Mouse (Mus musculus) c-Kit-positive CD71-positive TER-119-positive erythroid progenitor cells, embryonic 14.5 days (primary cell): ENCODE results near the gene Rab3a.

Source experiments
- DNase-seq: peaks from one replicate; pipeline ENCODE4 v3.0.0-alpha.2; 2013; ENCODE audit warnings: low spot score

Gene Rab3a

DNA sequence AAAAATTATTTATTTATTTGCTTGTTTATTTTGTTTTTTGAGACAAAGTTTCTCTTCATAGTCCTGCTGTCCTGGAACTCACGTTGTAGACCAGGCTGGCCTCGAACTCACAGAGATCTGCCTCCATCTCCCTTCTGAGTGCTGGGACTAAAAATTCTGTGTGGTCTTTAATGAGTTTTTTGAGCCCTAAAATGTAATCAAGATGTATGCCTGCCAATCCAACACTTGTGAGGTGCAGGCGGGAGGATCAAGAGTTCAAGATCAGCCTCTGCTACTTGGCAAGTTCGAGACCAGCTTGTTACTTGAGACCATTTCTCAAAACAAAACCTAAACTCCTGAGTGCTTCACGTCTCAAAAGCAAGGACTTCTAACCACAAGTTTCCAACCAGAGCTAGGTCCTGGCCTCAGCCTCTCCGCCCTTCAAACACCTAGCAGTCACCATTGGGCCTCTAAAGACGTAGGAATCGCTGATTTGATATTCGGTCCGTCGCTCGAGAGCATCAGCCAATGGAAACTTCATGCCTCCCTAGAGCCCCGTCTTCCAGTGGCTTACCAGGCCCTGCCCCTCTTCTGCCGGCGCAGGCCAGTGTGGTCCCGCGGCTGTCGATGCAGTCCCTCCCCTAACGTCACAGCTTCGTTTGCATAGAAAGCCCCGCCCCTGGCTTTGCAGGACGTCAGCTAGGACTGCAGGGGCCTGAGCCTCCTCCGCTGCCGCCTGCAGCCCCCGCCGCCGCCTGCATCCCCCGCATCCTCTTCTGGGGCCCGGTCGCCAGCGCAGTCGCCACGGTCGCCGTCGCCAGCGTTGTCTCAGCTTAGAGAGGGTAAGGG lies at the start of gene Rab3a:
Gene Rab3a, plus strand, starts transcription at position 637 of the 828 bp plus-strand sequence.
- DNase-seq = peak; percentile 96

GRCm38 (mm10) chr8:70708281-70708680 lies 46.2 kb upstream of the Rab3a start:
- DNase-seq = no peak

DNA sequence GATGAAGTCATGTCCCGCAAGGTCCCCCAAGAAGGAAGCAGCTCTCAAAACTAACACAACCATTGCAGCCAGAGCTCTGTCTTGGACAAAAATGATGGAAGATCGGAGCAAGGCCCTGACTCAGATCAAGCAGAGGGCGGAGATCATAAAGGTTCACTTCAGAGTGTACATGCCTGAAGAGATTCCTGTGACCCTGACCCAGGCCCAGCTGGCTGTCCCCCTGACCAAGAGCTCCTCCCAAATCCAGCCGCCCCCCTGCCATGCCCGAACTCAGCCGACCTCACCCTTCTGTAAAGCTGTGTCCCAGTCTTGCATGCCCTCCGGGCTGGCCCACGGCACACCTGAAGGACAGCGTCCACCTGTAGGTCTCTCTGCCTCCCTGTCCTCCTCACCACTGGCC lies 44.7 kb upstream of the Rab3a start:
- no peak for DNase-seq

- no peak for DNase-seq
These were observed 44.2 kb upstream of the Rab3a start for GRCm38 (mm10) chr8:70710296-70710695.

- DNase-seq = no peak
These were observed 43.4 kb upstream of the Rab3a start for GRCm38 (mm10) chr8:70711041-70711440.

GRCm38 (mm10) chr8:70713991-70714390 lies 40.5 kb upstream of the Rab3a start:
- DNase-seq = no peak

GRCm38 (mm10) chr8:70715086-70715485 lies 39.4 kb upstream of the Rab3a start:
- no peak for DNase-seq

DNA sequence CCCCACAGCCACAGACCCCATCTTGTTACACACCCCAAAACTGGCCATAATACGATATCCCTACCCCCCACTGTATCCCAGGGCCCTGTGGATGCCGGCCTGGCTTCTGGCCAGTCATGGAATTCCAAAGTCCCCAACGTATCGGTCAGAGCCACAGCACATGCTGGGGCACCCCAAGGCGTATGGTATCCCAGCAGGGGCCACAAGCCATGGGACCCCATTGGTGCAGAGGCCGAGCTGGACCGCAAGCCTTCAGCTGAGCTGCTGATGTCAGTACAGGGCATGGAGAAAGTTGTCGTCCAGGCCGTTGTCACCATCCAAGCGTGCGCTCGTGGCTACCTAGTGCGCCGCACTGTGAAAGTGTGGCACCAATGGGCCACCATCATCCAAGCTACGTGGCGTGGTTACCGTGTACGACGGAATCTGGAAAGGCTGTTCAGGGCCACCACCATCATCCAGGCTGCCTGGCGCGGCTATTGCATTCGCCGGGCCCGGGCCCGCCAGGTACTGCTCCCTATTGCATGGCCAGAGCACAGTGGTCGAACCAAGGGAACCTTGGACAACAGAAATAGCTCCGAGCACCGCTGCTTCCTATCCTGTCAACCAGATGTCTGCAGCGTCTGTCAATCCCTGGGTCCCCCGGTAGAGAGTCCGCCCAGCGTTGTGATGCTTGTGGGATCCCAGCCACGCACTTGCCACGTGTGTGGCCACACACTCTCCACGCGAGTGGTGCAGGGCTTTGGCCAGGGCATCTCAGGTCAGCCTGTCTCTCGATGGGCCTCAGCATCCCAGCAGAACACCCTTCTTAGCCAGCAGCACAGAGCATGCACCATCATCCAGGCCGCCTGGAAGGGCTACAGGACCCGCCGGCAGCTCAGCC lies 37.7 kb upstream of the Rab3a start:
- DNase-seq = no peak

DNA sequence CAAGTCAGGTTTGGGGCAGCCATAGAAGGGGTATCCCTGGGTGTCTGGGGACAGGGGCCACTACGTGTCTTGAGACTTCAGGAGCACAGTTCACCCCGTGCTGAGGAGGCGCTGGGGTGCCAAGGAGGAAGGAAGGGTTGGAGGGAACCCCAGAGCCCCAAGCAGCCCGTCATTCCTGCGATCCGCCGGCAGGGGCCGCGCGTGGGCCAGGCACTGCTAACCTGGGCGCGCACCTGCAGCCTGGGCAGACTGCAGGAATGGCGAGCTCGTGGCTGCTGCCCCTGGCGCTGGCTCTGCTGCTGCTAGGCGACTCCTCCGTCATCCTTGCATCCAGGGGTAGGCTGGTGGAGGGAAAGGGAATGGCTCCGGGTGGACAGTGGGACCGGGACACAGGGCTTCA lies 36.2 kb upstream of the Rab3a start, which contains the start of gene Gm3336:
Gene Gm3336, plus strand, starts transcription at position 247 of the 400 bp plus-strand sequence.
- no peak for DNase-seq

DNA sequence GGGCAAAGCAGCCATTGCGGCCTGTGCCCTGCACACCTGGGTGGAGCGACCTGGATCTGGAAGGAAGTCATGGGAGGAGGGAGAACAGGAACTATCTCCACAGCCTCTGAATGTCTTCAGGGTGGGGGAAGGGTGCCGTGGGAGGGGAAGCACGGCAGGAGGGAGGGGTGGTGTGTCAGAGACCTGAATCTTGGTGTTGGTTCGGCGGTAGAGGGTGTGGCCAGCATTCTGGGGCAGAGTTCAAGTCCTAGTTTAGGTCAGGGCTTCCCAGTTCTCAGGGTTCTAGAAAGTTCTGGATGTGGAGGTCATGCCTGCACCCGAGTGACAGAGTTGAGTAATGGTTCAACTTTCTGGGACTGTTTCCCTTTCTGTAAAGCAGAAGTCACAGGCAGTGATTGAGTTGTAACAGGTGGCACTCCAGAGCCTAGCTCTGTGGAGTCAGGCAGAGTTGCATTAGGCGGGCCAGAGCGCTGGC lies 34.6 kb upstream of the Rab3a start:
- no peak for DNase-seq

DNA sequence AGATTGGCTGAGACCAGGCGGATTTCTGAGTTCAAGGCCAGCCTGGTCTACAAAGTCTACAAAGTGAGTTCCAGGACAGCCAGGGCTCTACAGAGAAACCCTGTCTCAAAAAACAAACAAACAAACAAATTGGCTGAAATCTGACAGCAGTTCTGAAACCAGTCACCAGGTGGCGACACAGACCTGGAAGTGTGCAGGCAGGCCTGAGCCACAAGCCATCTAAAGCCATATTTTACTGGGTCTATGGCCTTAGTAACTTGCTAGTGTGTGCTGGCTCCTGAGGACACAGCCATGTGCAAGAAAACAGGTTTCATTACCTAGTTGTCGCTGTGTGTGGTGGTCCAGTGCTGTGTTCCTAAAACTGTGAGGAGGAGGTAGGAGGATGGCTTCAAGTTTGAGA lies 33.7 kb upstream of the Rab3a start:
- DNase-seq = peak; percentile 76

DNA sequence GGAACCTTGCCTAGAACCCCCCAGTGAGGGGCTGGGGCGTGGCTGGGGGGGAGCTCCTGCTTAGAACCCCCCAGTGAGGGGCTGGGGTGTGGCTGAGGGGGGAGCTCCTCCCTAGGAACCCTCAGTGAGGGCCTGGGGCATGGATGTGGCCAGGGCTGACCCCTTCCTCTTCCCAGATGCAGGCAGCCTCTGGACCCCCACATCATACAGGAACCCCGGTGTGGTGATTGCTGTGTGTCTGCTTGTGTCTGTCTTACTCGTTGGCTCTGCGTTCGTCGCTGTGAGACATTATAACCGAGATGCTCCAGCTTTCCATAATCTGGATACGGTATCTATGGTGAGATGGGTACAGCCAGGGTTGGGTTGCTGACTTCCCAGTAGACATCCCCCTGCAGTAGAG lies 32.9 kb upstream of the Rab3a start:
- no peak for DNase-seq

DNA sequence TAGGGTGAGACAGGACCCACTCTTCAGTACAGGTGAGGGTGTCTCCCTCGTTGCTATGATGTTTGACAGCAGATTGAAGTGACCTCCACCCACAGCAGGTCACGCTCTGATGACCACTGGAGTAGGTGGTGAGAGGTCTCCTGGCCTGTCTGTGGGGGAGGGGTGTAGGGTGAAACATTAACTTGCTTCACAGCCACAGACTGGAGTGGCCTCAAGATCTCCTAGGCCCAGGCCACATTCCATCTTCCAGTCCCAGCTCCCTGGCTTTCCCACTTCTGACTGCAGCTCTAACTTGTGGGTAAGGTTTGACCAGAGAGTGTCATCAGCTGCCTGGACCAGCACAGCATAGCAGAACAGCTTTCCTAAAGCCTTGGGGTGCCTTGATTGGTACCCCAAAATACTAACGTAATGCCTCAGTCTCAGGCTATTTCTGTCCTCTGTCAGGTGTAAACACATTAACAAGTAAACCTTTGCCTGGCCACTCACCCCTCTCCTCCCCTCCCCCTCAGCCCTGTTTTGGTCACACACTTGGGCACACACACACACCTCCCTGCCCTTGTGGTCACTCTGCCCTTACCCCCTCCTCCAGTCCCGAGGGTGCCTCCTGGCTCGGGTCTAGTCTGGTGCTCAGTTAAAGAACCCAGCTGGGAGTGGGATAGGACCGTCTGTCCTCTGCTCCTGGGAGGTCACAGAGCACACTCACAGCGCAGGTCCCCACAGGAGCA lies 30.8 kb upstream of the Rab3a start, which contains the start of gene Pde4c:
Gene Pde4c, plus strand, starts transcription at position 235 of the 725 bp plus-strand sequence.
- DNase-seq = no peak

GRCm38 (mm10) chr8:70724216-70724615 lies 30.3 kb upstream of the Rab3a start:
- DNase-seq = no peak

GRCm38 (mm10) chr8:70725792-70726447 lies 28.6 kb upstream of the Rab3a start:
- no peak for DNase-seq

DNA sequence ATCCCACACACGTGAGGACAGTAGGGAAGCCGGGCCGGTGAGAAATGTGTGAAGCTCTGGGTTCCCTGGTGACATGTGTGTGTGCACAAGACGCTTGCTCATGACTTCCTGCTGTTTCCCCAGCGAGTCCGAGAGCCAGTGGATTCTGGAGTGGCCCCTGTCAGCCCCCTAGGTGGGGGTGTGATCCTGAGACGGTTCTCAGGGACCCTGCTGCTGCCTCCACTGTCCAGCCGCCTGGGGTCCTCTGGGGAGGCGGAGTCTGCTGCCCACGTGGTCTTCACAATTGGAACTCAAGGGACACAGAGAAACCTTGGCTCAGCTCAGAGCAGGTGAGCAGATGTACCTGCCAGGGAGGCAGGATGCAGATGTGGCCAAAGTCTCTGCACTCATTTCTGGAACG lies 27.8 kb upstream of the Rab3a start:
- DNase-seq = no peak

DNA sequence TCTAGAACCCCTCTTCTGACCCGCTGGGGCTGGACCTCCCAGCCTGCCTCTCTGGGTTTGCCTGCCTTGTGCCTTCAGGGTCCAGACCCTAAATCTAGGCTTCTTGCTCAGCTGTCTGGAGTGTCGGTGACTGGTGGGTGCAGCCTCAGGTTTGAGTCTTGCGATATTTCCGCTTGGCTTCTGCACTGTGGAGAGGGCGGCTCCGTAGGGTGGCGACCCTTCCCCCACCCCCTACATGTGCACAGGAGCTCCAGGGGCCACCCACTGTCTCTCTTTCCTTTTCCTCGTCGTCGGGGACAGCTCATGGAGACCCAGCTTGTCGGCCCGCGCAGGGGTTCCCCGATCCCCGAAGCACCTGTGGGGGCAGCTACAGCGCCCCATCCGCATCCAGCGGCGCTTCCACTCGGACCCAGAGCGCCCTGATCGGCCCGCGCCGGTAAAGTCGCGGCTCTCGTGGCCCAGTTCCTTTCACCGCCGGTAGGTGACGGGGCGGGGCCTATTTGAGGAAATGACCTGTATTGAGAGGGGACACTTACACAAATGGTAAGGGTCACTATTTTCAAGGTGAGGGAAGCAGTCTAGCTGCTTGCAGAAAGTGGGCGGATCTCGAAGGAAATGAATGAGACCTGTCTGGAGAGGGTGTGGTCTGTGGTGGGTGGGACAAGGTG lies 24.5 kb upstream of the Rab3a start:
- no peak for DNase-seq

GRCm38 (mm10) chr8:70730956-70731355 lies 23.5 kb upstream of the Rab3a start:
- no peak for DNase-seq

DNA sequence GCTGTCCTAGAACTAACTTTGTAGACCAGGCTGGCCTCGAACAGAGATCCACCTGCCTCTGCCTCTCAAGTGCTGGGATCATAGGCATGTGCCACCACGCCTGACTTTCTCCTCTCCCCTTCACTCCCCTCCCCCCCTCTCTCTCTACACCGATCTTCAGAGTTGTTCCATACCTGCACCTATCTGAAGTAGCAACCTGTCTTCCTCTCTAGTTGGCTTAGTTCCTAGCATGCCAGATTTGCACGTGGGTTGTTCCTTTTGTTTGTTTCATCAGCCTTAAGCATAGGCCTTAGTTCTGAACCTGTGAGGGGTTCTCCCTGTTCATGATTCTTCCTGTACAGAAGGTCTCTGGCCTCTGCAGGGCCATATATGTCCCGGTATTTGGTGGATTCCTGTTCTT lies 16.8 kb upstream of the Rab3a start:
- no peak for DNase-seq

- no peak for DNase-seq
These were observed 16.3 kb upstream of the Rab3a start for GRCm38 (mm10) chr8:70738211-70738610.

DNA sequence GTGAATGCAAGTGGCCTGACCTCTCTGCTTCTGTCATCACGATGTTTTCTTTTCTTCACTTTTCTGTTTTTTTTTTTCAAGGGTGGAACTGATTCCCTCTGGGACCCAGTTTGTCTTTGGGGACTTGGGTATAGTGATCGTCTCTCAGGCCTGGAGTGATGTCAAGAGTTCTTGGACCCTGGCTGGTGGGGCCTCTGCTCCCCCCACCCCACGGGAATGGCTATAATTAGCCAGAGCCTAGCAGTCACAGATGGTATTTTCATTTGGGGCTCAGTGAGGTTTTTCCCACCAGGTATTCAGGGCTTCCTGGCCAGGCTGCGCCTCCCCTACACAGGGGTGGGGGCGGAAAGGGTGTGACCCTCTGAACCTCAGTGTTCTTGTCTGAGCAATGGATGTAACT lies 12.8 kb upstream of the Rab3a start:
- DNase-seq = no peak
